Mouse (Mus musculus) CH12.LX (cell line): ENCODE measurements around the gene Pxt1. TPM values are rescaled to one million over a fixed set of nuclear protein-coding genes. Genes with fewer than 3 reads are reported as not detected.

Experiments used
- DNase-seq: peaks from one replicate; pipeline ENCODE4 v3.0.0-alpha.2; 2013; ENCODE audit errors: extremely low read depth
- H3K27ac ChIP-seq: 2 replicates; pipeline ENCODE4 v1.5.1; 2012; ENCODE audit warnings: low read depth, mild to moderate bottlenecking, control low read depth, moderate library complexity; ENCODE audit not compliant: insufficient read depth
- H3K27me3 ChIP-seq: replicated peaks from 2 replicates; pipeline ENCODE3; 2012; ENCODE audit warnings: inconsistent platforms
- H3K36me3 ChIP-seq, 2 experiments: replicated peaks in 1 of 2; 2 replicates each; pipeline versions ENCODE3 to v1.6.1; 2012; ENCODE audit warnings: inconsistent platforms in 1 of 2, low read length in 1 of 2, mild to moderate bottlenecking in 1 of 2, mixed read lengths in 1 of 2, moderate library complexity in 1 of 2; ENCODE audit not compliant: control insufficient read depth in 1 of 2, insufficient read depth in 1 of 2
- H3K4me1 ChIP-seq, 2 experiments: 2 replicates each; pipeline ENCODE4 v1.6.1; 2012; ENCODE audit warnings: inconsistent platforms in 1 of 2, moderate library complexity in 1 of 2; ENCODE audit not compliant: insufficient read depth in 2 of 2, control insufficient read depth in 1 of 2
- H3K4me2 ChIP-seq: 2 replicates; pipeline ENCODE4 v1.6.1; 2012; ENCODE audit warnings: low read depth, mild to moderate bottlenecking, control low read depth; ENCODE audit not compliant: poor library complexity, insufficient read depth, severe bottlenecking
- H3K4me3 ChIP-seq, 3 experiments: fragments of 150-350 bp in 1 of 3; sonication (generic) in 1 of 3; replicated peaks in 1 of 3; 2 replicates each; pipeline versions ENCODE3 to v1.5.1; 2011 to 2012; ENCODE audit warnings: low read depth in 2 of 3, low read length in 2 of 3, mild to moderate bottlenecking in 2 of 3, moderate library complexity in 2 of 3, control low read depth in 1 of 3, improper control_type of control experiment in 1 of 3, inconsistent platforms in 1 of 3, mixed read lengths in 1 of 3; ENCODE audit not compliant: poor library complexity in 1 of 3
- H3K79me2 ChIP-seq: replicated peaks from 2 replicates; pipeline ENCODE4 v1.6.1; 2012; ENCODE audit warnings: mild to moderate bottlenecking, moderate library complexity; ENCODE audit not compliant: control insufficient read depth, poor library complexity, insufficient read depth, severe bottlenecking; ENCODE audit errors: extremely low read depth
- H3K9ac ChIP-seq: 2 replicates; pipeline ENCODE4 v1.6.1; 2012; ENCODE audit warnings: low read depth, mild to moderate bottlenecking, control low read depth, moderate library complexity; ENCODE audit not compliant: insufficient read depth
- H3K9me3 ChIP-seq: replicated peaks from 2 replicates; pipeline ENCODE3; 2012; ENCODE audit warnings: low read length, inconsistent platforms, mixed read lengths
- CHD1 ChIP-seq: IDR thresholded peaks from 2 replicates; pipeline ENCODE4 v1.6.1; 2012; ENCODE audit warnings: low read depth, low read length, improper control_type of control experiment, inconsistent platforms
- CHD2 ChIP-seq: IDR thresholded peaks from 2 replicates; pipeline ENCODE4 v1.6.1; 2011; ENCODE audit warnings: low read length, improper control_type of control experiment
- CTCF ChIP-seq, 2 experiments: IDR thresholded peaks in 1 of 2; conservative IDR thresholded peaks in 1 of 2; 2 replicates each; pipeline ENCODE4 v1.5.1; 2011 to 2012; ENCODE audit warnings: low read depth in 2 of 2, low read length in 2 of 2, improper control_type of control experiment in 1 of 2, inconsistent platforms in 1 of 2, mild to moderate bottlenecking in 1 of 2, moderate library complexity in 1 of 2
- ELF1 ChIP-seq: IDR thresholded peaks from 2 replicates; pipeline ENCODE4 v1.6.1; 2014; ENCODE audit warnings: low read depth, mild to moderate bottlenecking, inconsistent platforms, low read length, improper control_type of control experiment
- EP300 ChIP-seq: IDR thresholded peaks from 2 replicates; pipeline ENCODE4 v1.6.1; 2011; ENCODE audit warnings: low read length, improper control_type of control experiment
- ETS1 ChIP-seq: conservative IDR thresholded peaks from 2 replicates; pipeline ENCODE4 v1.6.1; 2012; ENCODE audit warnings: low read depth, mild to moderate bottlenecking, inconsistent platforms, low read length, improper control_type of control experiment, moderate library complexity
- GABPA ChIP-seq: IDR thresholded peaks from 2 replicates; pipeline ENCODE4 v1.6.1; 2012; ENCODE audit warnings: low read depth, low read length, improper control_type of control experiment, inconsistent platforms; ENCODE audit not compliant: insufficient replicate concordance
- IRF4 ChIP-seq: IDR thresholded peaks from 2 replicates; pipeline ENCODE4 v1.6.1; 2014; ENCODE audit warnings: low read depth, mild to moderate bottlenecking, inconsistent platforms, low read length, improper control_type of control experiment
- JUN ChIP-seq: IDR thresholded peaks from 2 replicates; pipeline ENCODE4 v1.6.1; 2011; ENCODE audit warnings: low read depth, mild to moderate bottlenecking, low read length, improper control_type of control experiment, moderate library complexity; ENCODE audit not compliant: insufficient read depth
- KAT2A ChIP-seq: IDR thresholded peaks from 2 replicates; pipeline ENCODE4 v1.6.1; 2012; ENCODE audit warnings: low read length, improper control_type of control experiment, inconsistent platforms; ENCODE audit not compliant: insufficient replicate concordance
- MAFK ChIP-seq: IDR thresholded peaks from 2 replicates; pipeline ENCODE4 v1.6.1; 2011; ENCODE audit warnings: low read length, improper control_type of control experiment; ENCODE audit not compliant: insufficient replicate concordance
- MAX ChIP-seq: IDR thresholded peaks from 2 replicates; pipeline ENCODE4 v1.6.1; 2011; ENCODE audit warnings: low read length, improper control_type of control experiment
- MAZ ChIP-seq: IDR thresholded peaks from 2 replicates; pipeline ENCODE4 v1.6.1; 2012; ENCODE audit warnings: low read depth, mild to moderate bottlenecking, inconsistent platforms, low read length, improper control_type of control experiment, moderate library complexity
- MEF2A ChIP-seq: IDR thresholded peaks from 2 replicates; pipeline ENCODE4 v1.6.1; 2014; ENCODE audit warnings: low read depth, mild to moderate bottlenecking, inconsistent platforms, low read length, improper control_type of control experiment, borderline replicate concordance
- MXI1 ChIP-seq: IDR thresholded peaks from 2 replicates; pipeline ENCODE4 v1.6.1; 2011; ENCODE audit warnings: mild to moderate bottlenecking, low read depth, low read length, improper control_type of control experiment
- NELFE ChIP-seq: IDR thresholded peaks from 2 replicates; pipeline ENCODE4 v1.6.1; 2011; ENCODE audit warnings: low read depth, low read length, improper control_type of control experiment
- PAX5 ChIP-seq: IDR thresholded peaks from 2 replicates; pipeline ENCODE4 v1.6.1; 2012; ENCODE audit warnings: low read length, inconsistent platforms, mixed read lengths
- POLR2A ChIP-seq: IDR thresholded peaks from 2 replicates; pipeline ENCODE4 v1.6.1; 2011; ENCODE audit warnings: low read depth, mild to moderate bottlenecking, improper control_type of control experiment, low read length
- POLR2AphosphoS2 ChIP-seq: IDR thresholded peaks from 2 replicates; pipeline ENCODE4 v1.6.1; 2011; ENCODE audit warnings: low read depth, low read length, improper control_type of control experiment
- RCOR1 ChIP-seq: conservative IDR thresholded peaks from 2 replicates; pipeline ENCODE4 v1.6.1; 2012; ENCODE audit warnings: low read depth, mild to moderate bottlenecking, inconsistent platforms, low read length, improper control_type of control experiment
- SIN3A ChIP-seq: IDR thresholded peaks from 2 replicates; pipeline ENCODE4 v1.6.1; 2012; ENCODE audit warnings: low read length, improper control_type of control experiment, inconsistent platforms
- SMC3 ChIP-seq: IDR thresholded peaks from 2 replicates; pipeline ENCODE4 v1.6.1; 2011; ENCODE audit warnings: low read depth, low read length, improper control_type of control experiment
- TBP ChIP-seq: conservative IDR thresholded peaks from 2 replicates; pipeline ENCODE4 v1.6.1; 2011; ENCODE audit warnings: low read depth, low read length, improper control_type of control experiment
- TCF12 ChIP-seq: IDR thresholded peaks from 2 replicates; pipeline ENCODE4 v1.6.1; 2014; ENCODE audit warnings: low read depth, mild to moderate bottlenecking, inconsistent platforms, low read length, improper control_type of control experiment
- UBTF ChIP-seq: IDR thresholded peaks from 2 replicates; pipeline ENCODE4 v1.6.1; 2012; ENCODE audit warnings: low read depth, mild to moderate bottlenecking, inconsistent platforms, low read length, improper control_type of control experiment, moderate library complexity
- USF1 ChIP-seq: IDR thresholded peaks from 2 replicates; pipeline ENCODE4 v1.6.1; 2014; ENCODE audit warnings: low read depth, mild to moderate bottlenecking, inconsistent platforms, low read length, improper control_type of control experiment
- USF2 ChIP-seq: conservative IDR thresholded peaks from 2 replicates; pipeline ENCODE4 v1.6.1; 2011; ENCODE audit warnings: low read depth, low read length, improper control_type of control experiment
- ZKSCAN1 ChIP-seq: IDR thresholded peaks from 2 replicates; pipeline ENCODE4 v1.6.1; 2012; ENCODE audit warnings: low read depth, inconsistent platforms, low read length, improper control_type of control experiment, borderline replicate concordance
- ZMIZ1 ChIP-seq: IDR thresholded peaks from 2 replicates; pipeline ENCODE4 v1.6.1; 2012; ENCODE audit warnings: low read depth, mild to moderate bottlenecking, inconsistent platforms, low read length, improper control_type of control experiment
- ZNF384 ChIP-seq: IDR thresholded peaks from 2 replicates; pipeline ENCODE4 v1.6.1; 2012; ENCODE audit warnings: low read depth, low read length, improper control_type of control experiment, inconsistent platforms
- dilution Hi-C: fragments of 300-500 bp; cut with MboI; formaldehyde crosslinking; loops from 2 replicates; pipeline ENCODE4 v1.14.3; 2020; ENCODE audit warnings: low sequenced_read_pairs; ENCODE audit not compliant: extremely low pct_unique_long_range_greater_than_20kb, extremely low pct_ligation_motif_present
- in situ Hi-C: fragments of 300-500 bp; cut with MboI; formaldehyde crosslinking; loops from 3 replicates; pipeline ENCODE4 v1.14.3; 2019; ENCODE audit warnings: low sequenced_read_pairs, low pct_ligation_motif_present, low pct_unique_long_range_greater_than_20kb, mixed read lengths
- polyA plus RNA-seq: library from polyadenylated mRNA; unstranded; fragments of >175 nt; gene quantifications from 2 replicates; pipeline ENCODE4 v1.2.1, GENCODE M21; 2012; ENCODE audit warnings: low read depth; ENCODE audit not compliant: insufficient read length
- total RNA-seq, 2 experiments: library from RNA; depleted of rRNA; stranded (reverse); fragments of 300-350 nt in 1 of 2; fragments of >200 nt in 1 of 2; gene quantifications; 2 replicates each; pipeline ENCODE4 v1.2.3; 2012 to 2014

Pxt1 gene
- total and polyA plus RNA-seq, 3 experiments = not detected

DNA sequence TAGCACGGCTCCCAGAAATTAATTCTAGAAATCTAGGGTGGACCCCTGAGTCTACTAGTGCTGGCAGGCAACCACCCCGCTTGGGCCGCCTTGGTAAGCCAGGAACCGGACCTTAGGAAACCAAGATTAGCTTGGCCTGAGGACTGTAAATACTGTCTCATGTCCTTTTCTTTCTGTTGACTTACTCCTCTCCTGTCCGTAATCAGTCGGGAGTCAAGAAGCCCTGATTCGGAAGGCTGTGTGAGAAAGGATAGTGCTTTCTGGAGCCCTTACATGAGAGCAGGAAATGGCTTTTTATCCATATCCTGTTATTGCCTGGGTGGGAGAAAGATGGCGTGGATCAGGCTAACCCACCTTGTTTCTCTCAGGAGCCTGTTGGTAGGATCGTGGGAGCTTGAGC, 9.6 kb upstream of the Pxt1 start:
- peaks cover 57% of the 10 kb centered on the region for H3K79me2 ChIP-seq
- no peak for DNase-seq
- TF ChIP-seq MXI1 (0 out of 2 replicates have a peak, but pooled peaks have one; percentile 0), POLR2A (no peak), IRF4 (no peak)

DNA sequence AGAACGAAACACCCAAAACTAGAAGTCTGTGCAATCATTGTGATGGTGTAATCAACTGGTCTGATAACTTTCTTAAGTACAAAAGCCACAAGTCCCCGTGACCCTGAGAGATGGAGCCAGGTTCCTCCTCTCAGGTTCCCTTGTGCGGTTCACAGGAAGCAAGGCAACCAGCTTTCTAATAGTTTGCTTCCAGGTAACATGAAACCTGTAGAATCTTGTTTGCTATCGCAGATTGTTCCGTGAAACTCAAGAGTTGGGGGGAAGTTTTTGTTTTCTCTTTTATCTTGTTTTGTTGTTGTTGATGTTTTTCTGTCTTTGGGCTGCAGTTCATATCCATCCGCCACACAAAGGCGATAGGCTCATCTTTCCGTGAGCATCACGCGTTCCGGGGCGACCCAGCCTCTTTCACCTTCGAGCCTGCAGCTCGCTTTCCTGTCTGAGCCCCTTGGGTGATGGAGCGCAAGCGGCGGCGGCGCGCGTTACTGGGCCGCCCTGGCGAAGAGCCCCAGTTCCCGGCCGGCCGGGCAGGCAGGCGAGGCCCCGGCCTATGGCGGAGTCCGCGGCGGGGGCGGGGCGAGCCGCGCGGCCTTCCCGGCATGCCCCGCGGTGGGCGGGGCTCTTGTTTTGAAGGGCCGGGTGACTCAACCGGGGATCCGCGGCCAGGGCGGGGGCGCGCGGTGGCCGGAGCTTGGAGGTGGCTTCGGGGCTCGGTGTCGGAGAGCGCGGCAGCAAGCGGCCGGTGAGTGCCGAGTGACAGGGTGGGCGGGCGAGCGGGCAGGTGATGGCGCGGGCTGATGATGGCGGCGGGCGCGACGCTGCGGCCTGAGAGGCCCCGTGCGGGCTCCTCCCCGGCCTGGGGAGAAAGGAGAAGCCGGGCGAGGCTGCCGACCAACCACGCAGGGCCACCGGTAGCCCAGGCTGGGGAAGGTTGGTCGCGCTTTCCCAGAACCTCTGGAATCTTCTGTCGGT, 8.5 kb upstream of the Pxt1 start, which contains the start of gene Kctd20:
Kctd20 (plus strand) TSS at position 120 of the 969 bp plus-strand sequence.
- H3K4me1 ChIP-seq = peaks cover 15 to 36% of the 10 kb centered on the region in 2 experiments
- in situ Hi-C loops (no loop called here), dilution Hi-C loops (no loop called here)
- peak within 1 kb of the TSS; percentile 86 for H3K27ac ChIP-seq
- DNase-seq = peak; percentile 84
- peak within 1 kb of the TSS; percentile 77 to 79 (median 79) for H3K4me3 ChIP-seq
- peak within 1 kb of the TSS; percentile 95 for H3K9ac ChIP-seq
- H3K4me2 ChIP-seq = peak within 1 kb of the TSS; percentile 92
- peaks cover 13% of the 10 kb centered on the region for H3K9me3 ChIP-seq
- H3K36me3 ChIP-seq = peaks cover 0 to 21% of the 10 kb centered on the region in 2 experiments
- no peaks in the 10 kb centered on the region for H3K27me3 ChIP-seq
- H3K79me2 ChIP-seq = peaks cover 46% of the 10 kb centered on the region
- no peak for TF ChIP-seq EP300
- TF ChIP-seq RCOR1 = no peak; the same call in 1 of the 2 replicates
- peak; percentile 83 for TF ChIP-seq MXI1
- TF ChIP-seq MAZ = no peak; the same call in 1 of the 2 replicates
- TF ChIP-seq SIN3A = peak; percentile 75
- TF ChIP-seq MAFK = no peak
- peak; percentile 60; the same call in 1 of the 2 replicates for TF ChIP-seq MAX
- TF ChIP-seq CHD1 = no peak
- TF ChIP-seq MEF2A = peak; percentile 51; the same call in 1 of the 2 replicates
- TF ChIP-seq JUN = no peak
- TF ChIP-seq GABPA = no peak
- TF ChIP-seq POLR2AphosphoS2 = peak; percentile 61; the same call in 1 of the 2 replicates
- no peak for TF ChIP-seq SMC3
- TF ChIP-seq ELF1 = peak; percentile 51
- TF ChIP-seq PAX5 = no peak
- no peak; the same call in 1 of the 2 replicates for TF ChIP-seq ETS1
- no peak for TF ChIP-seq CTCF (conservative IDR thresholded peaks at IDR 0.05 in 1 of 2, IDR thresholded peaks at IDR 0.05 in 1 of 2; ENCODE audit: low read depth in 2 of 2, low read length in 2 of 2)
- no peak for TF ChIP-seq ZKSCAN1
- TF ChIP-seq IRF4 = 0 out of 2 replicates have a peak, but pooled peaks have one; percentile 61
- TF ChIP-seq TBP = 0 out of 2 replicates have a peak, but pooled peaks have one; percentile 43
- no peak for TF ChIP-seq ZNF384
- no peak for TF ChIP-seq USF2
- peak; percentile 86 for TF ChIP-seq ZMIZ1
- TF ChIP-seq KAT2A = peak; percentile 73; the same call in 1 of the 2 replicates
- no peak for TF ChIP-seq UBTF
- TF ChIP-seq CHD2 = peak; percentile 48; the same call in 1 of the 2 replicates
- no peak for TF ChIP-seq USF1
- TF ChIP-seq NELFE = peak; percentile 94
- peak; percentile 80 for TF ChIP-seq TCF12

More for the DNA sequence above, 9.6 kb upstream of the Pxt1 start:
- in situ Hi-C loops = no loop called here
- dilution Hi-C loops = no loop called here
- Histone ChIP-seq H3K27me3 (no peaks in the 10 kb centered on the region), H3K4me1 (peaks cover 15 to 45% of the 10 kb centered on the region in 2 experiments), H3K9me3 (peaks cover 9% of the 10 kb centered on the region), H3K36me3 (peaks cover 7 to 31% of the 10 kb centered on the region in 2 experiments), H3K9ac (peak overlapping the region; percentile 95), H3K4me2 (peak overlapping the region; percentile 92), H3K4me3 (peak overlapping the region; percentile 77 to 79 (median 79)), H3K27ac (no peak overlapping the region)
